Mouse (Mus musculus): Measurements from ENCODE around the gene Ooep.
"Not testable (repeated sequence)": the region's sequence is repeated elsewhere in the genome, so short reads cannot be mapped to it uniquely, and the experiment has no call there.

Gene Ooep

DNA sequence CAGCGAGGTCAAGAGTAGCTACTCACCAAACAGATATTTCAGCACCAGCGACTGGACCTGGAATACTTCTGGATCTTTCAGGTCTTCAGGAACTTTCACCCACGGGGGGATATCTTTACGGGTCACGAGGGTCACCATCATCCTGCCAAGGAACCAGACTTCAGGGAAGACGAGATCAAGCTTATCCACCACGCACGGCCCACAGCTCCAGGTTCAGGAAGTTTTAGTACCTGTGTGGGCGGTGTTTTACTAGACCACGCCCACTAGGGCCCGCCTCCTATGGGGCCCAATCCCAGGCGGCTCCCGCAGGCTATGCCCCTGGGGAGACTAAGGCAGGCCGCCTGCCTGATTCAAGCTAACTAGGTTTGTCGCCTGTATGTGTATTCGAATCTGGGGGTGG, 10.6 kb downstream of the Ooep start, which contains the start of gene Dppa5a:
Dppa5a (minus strand) TSS at position 219 of the 400 bp plus-strand sequence.
- in situ Hi-C loops (cut with MboI, MseI): not testable (repeated sequence)

DNA sequence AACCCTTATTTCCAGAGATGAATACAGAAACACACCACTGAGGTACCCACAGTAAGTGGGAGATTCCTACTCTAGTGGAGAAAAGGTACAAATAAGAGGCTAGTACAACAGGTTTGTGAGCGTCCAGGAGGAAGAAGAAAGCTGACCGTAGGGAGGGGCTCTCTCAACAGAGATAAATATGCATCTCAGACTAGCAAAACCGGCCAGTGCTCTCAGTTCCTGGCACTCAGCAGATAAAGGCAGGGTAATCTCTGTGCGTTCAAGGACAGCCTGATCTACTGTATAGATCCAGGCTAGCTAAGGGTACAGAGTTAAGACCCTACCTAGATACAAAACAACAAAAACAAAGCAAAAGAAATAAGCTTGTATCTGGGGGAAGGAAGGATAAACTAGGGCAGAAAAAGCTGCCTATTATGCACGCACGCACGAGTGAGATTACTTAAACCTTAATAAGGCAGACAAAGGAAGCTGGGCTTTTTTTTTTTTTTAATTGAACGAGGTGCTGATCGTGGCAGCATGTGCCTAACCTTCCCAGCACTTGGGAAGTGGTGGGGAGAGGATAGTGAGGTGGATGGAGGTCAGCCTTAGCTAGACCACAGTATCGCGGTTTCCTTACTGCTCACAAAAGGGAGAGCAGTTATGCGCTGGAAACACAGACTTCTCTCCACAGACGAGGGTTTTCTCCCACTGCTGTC, 12.5 kb downstream of the Ooep start:
- in situ Hi-C loops (cut with MboI, MseI): no loop called here

- in situ Hi-C loops (cut with MboI, MseI): loop anchor here in 1 of 2 experiments (5.0 kb wide), 1 partner anchor 117 kb away; no protein-coding TSS in a partner anchor
Observed at GRCm38 (mm10) chr9:78364701-78365100, 13.8 kb downstream of the Ooep start.

GRCm38 (mm10) chr9:78363374-78363773, 15.2 kb downstream of the Ooep start:
- in situ Hi-C loops (cut with MboI, MseI): loop anchor here in 1 of 2 experiments (5.0 kb wide), 1 partner anchor 116 kb away; no protein-coding TSS in a partner anchor

GRCm38 (mm10) chr9:78360484-78360872, 18.0 kb downstream of the Ooep start:
- in situ Hi-C loops (cut with MboI, MseI): loop anchor here in 1 of 2 experiments (5.0 kb wide), 1 partner anchor 113 kb away; no protein-coding TSS in a partner anchor

GRCm38 (mm10) chr9:78359750-78360483, 18.6 kb downstream of the Ooep start:
- in situ Hi-C loops (cut with MboI, MseI): loop anchor here (5.0 to 10.0 kb wide), 2 partner anchors 113 to 185 kb away; no protein-coding TSS in a partner anchor

- in situ Hi-C loops (cut with MboI, MseI): loop anchor here in 1 of 2 experiments (10.0 kb wide), 1 partner anchor 187 kb away; no protein-coding TSS in a partner anchor
Observed at GRCm38 (mm10) chr9:78358053-78358452, 20.5 kb downstream of the Ooep start.

DNA sequence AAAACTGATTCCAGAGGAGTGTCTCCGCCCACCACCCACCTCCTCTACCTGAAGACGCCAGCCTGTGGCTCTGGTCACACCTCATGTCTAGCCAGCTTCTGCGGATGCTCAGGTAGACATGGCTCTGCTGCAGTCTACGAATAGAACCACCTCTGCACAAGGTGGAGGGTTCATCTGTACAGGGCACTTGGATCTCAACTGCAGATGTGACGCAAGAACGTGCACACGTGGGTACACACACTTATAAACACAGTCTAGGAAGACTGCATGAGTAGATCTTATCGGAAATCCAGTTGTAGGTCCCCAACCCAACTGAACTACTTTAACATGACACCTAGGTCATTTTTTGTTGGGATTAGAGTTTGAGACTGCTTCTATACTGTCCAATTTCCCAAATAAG, 22.9 kb downstream of the Ooep start, which contains the start of gene Gsta2:
Gsta2 (minus strand) TSS at position 178 of the 400 bp plus-strand sequence.
- in situ Hi-C loops (cut with MboI, MseI): loop anchor here in 1 of 2 experiments (10.0 kb wide), 1 partner anchor 189 kb away; no protein-coding TSS in a partner anchor

GRCm38 (mm10) chr9:78354665-78355578, 23.6 kb downstream of the Ooep start:
- in situ Hi-C loops (cut with MboI, MseI): loop anchor here in 1 of 2 experiments (10.0 kb wide), 1 partner anchor 190 kb away; no protein-coding TSS in a partner anchor

DNA sequence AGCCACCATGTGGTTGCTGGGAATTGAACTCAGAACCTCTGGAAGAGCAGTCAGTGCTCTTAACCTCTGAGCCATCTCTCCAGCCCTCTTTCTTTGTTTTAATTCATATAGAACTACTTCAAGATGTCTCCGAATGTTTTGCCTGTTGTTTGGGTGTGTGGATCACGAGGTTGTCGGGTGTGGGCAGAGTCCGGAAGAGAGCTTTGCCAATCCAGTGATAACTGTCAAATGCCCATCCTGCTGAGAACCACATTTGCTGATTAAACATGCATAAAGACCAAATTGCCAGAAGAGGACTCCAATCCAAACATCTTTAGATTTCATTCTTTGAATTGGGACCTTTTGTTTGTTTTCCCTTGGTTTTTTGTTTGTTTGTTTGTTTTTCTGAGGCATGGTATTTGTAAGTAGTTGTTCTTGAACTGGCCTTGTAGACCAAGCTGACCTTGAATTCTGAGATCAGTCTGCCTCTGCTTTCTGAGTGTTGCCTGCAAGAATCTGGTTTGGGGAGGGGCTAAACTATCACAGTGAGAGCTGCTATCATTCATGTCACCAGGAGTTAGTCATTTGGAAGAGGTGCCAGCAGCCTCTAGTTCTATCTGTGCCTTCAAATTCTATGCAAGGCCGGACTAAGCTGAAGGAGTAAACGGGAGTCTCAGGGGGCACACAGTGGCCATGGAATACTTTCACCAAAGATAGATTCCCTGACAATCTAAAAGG, 26.9 kb downstream of the Ooep start:
- in situ Hi-C loops (cut with MboI, MseI): loop anchor here in 1 of 2 experiments (10.0 kb wide), 1 partner anchor 193 kb away; no protein-coding TSS in a partner anchor

GRCm38 (mm10) chr9:78350007-78350406, 28.5 kb downstream of the Ooep start:
- in situ Hi-C loops (cut with MboI, MseI): loop anchor here in 1 of 2 experiments (10.0 kb wide), 1 partner anchor 195 kb away; no protein-coding TSS in a partner anchor

DNA sequence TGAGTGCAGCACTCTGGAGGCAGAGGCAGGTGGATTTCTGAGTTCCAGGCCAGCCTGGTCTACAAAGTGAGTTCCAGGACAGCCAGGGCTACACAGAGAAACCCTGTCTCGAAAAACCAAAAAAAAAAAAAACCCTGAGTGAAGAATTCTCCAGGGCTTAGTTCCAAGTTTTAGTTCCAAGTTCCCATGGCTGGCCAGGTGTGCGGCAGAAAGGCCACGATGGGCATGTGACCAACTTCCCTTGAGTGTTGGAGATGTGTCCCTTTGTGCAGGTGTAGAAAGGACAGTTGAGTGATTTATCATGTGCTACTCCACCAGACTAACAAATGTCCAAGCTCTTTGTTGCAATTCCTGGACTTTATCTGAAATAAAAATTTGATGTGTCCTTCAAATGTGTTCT, 29.4 kb downstream of the Ooep start:
- in situ Hi-C loops (cut with MboI, MseI): loop anchor here in 1 of 2 experiments (5.0 kb wide), 1 partner anchor 57 kb away; no protein-coding TSS in a partner anchor

GRCm38 (mm10) chr9:78348206-78349004, 30.1 kb downstream of the Ooep start:
- in situ Hi-C loops (cut with MboI, MseI): loop anchor here in 1 of 2 experiments (5.0 kb wide), 1 partner anchor 56 kb away; no protein-coding TSS in a partner anchor

DNA sequence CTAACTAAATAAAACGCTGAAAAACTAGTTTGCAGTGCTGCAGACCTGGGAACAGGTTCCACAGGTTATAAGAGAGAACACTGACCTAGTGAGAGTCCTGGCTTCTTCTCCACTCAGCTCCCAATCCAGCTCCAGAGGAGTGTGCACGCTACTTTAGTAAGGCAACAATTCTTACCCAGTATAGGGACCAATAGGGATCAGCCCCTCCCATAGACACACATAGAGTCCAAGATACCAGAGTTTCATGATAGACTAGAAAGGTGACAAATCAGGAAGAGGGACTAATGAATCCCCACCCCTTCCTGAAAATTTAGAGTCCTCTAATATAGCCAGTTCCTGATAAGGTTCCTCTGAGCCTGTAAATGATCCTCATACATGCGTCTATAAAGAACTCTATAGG, 31.5 kb downstream of the Ooep start:
- in situ Hi-C loops (cut with MboI, MseI): loop anchor here in 1 of 2 experiments (5.0 kb wide), 1 partner anchor 55 kb away; no protein-coding TSS in a partner anchor

GRCm38 (mm10) chr9:78345235-78345634, 33.3 kb downstream of the Ooep start:
- in situ Hi-C loops (cut with MboI, MseI): loop anchor here in 1 of 2 experiments (5.0 kb wide), 1 partner anchor 53 kb away; no protein-coding TSS in a partner anchor

- in situ Hi-C loops (cut with MboI, MseI): not testable (repeated sequence)
Observed at GRCm38 (mm10) chr9:78343055-78343454, 35.5 kb downstream of the Ooep start.

DNA sequence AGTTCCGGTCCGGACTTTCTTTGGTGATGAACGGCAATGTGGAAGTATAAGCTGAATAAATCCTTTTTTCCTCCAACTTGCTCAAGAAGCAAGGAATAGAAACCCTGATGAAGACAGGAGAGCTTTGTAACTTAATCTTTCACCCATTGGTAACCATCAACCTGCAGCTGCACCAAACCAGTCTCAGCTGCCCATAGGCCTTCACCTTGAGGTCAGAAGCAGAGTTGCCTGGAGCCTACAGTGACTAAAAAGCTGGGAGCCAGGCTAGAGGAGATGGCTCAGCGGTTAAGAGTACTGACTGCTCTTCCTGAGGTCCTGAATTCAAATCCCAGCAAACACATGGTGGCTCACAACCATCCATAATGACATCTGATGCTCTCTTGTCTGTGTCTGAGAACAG, 36.0 kb downstream of the Ooep start:
- in situ Hi-C loops (cut with MboI, MseI): not testable (repeated sequence)

DNA sequence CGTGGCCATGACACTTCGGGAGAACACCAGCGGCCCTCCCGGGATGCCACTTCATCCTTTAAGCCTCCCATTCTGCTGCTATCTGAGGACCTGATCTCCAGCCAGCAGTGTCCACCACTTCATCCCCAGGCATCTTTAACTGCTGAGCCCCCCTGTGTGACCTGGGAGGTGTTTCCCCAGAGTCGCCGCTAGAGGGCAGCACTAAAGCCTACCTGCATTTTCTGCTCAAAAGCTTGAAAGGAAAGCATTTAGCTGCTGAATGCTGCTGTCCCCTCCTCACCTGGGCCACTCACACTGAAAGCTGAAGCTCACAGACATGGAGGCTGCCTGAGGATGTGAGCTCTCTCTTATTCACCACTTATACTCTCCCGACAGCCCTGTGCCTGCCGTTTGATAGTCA, 38.2 kb downstream of the Ooep start:
- in situ Hi-C loops (cut with MboI, MseI): not testable (repeated sequence)

DNA sequence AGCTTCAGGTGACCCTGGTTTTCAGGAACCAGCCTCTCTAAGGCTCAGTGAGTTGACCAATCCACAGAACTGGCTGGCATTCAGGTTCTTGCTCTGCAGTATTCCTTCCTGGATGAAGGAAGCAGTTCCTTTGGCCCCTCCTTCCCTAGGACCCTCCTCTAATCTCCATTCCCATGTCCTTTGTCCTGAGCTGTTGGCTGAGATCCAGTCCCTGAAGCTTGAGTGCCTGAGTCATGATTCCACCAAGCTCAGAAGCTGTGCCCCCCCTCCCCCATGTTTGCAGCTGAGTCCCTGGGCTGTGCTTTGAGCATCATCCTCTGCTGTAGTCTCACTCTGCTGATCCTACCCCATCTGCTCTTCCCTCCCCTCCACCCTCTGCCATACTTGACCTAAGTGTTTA, 41.5 kb downstream of the Ooep start:
- in situ Hi-C loops (cut with MboI, MseI): loop anchor here (5.0 to 10.0 kb wide), 2 partner anchors 40 to 218 kb away; no protein-coding TSS in a partner anchor
